Mouse (Mus musculus): ENCODE measurements around the gene Trak1.

Trak1 gene

DNA sequence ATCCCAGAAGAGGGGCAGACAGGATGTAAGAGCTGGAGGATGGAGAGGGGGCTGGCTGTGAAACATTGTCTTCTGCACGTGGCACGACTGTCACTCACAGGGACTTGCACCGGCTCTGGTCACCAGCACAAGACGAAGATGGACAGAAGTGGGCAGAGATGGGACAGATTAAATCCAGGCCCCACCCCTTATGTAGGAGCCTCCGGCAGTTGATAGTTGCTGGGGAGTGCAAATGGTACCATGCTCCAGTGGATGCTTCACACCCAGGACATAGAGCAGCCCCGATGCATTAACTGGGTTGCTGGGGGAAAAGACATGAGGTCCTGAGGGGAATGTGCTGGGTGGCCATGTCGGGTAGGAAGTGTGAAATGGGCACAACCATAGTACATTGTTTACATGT is 2.1 kb upstream of the Trak1 start:
- no peak for DNase-seq

DNA sequence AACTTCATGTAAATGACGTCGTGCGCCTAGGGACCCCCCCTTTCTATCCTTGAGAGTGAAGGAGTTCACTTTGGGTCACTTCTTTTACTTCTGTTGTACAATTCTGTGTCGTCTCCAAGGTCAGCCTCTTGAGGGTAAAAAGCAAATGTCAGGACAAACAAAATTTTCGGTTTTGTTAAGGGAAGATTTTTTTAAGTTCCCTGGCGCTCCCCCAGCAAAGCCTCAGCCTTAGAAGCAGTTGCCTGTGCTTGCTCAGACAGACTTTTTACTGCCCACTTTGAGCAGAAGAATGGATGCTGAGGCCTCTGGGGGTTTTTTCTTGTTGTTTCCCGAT is 730 bp downstream of the Trak1 start:
- no peak for DNase-seq

DNA sequence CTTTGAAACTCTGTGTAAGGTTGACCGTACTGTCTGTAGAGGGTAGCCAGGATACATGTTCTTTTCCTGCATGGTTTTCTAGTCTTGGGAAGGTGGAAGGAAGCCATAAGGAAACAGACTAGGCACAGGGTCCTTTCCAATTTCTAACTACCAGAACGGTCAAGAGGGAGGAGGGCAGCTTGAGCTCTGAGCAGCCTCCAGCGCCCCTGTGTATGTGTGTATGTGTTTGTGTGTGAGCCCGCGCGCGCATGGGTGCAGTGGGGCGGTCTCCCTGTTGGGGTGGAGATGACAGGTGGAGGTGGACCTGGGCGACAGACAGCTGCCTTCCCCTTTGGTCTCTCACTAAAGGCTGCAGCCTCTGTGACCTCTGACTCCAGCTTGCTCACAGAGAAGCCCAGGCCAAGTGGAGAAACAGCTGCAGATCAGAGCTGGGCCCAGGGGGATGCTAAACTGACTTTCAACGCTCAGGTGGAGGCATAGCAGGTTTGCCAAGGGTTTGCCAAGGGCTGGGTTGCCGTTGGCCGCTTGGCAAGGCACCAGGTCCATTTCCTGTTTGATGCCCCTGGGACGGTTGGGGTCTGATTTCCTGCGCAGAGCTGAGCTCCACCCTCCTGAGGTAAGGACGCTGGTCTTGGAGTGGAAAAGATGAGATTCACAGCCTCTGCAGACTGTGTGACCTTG is 1.2 kb downstream of the Trak1 start:
- peak; percentile 71 to 78 for DNase-seq

DNA sequence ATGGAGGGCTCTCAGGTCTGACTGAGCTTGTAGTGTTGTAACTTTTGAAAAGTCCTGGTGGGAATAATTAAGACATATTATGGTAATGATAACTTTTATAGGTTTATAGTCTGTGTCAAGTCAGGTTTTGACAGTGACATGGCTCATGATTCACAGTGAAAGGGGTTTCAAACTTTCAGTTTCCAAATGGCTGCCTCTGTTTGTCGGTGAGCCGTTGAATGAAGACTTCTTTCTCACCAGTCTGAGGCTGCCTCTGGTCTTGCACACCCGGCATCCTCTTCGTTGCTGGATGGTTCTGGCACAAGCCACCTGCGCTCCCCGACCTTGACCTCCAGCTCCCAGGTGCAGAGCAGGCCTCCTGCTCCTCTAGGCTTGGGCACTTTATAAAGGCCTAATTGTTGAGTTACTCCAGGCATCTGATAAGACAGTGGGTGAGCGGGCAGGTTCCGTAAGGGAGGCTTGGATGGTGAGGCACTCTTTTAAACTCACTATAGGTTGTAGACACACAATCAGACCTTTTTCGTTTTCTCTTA is 2.0 kb downstream of the Trak1 start:
- no peak for DNase-seq

DNA sequence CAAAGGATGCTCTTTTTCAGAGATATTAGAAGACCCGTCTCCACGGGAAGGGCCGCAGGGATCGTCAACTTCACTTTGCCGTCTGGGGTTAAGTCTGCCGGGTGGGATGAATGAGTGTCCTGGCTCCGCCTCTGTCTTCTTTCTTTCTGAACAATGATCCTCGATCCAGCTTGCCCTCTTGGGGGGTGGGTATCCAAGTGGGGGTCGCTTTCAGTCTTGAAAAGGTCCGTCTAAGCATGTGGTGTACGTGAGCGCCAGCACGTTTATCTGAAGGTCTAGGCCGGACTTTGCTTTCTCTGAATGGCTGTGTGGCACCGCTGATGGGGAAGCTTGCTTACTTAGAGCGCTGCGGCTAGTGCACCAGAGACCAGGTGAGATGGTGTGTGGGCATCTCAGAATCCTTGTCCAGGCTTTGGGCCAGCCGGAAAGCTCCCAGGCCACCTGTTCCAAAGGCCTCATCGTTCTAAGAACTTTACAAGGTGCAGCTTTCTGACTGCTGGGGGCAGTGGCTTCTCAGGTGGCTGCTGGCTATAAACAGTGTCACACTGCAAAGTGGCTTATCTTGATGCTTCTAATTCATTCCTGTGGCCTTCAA is 2.8 kb downstream of the Trak1 start:
- DNase-seq: no peak

DNA sequence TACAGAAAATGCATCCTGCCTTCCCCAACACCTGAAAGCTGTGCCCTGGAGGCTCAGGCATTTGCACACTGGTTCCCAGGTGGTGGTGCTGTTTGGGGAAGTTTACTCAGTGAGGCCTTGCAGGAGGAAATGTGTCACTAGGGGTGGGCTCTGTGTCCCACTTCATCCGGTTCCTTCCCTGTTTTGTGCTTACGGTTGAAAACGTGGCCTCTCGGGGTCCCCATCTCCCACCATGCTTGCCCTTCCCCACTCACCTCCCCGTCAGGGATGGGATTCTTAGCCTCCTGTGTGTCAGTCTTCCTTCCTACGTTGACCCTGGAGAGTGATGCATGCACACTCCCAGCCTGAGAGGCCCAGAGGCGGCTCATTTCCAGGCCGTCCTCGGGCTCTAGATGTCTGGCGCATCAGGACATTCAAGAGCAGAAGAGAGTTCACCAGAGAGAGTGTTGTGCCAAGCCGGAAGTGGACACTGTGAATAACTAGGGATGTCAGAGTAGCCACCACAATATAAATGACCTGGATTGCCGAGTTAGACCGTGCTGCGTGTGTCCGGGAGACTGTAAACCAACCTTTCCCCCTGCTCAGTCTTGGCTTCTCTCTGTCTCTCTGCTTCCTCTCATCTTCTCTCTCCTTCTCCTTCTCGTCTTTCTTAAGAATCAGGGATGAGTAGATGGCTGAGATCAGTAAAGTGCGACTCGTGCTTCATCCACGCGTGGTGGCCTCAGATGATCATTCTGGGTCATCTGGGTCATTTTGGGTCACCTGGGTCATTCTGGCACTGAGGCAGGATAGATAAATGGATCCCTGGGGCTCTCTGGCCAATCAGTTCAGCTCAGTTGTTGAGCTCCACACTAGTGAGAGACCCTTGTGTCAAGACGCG is 4.0 kb downstream of the Trak1 start:
- peak in 1 of 2 experiments; percentile 35 for DNase-seq

DNA sequence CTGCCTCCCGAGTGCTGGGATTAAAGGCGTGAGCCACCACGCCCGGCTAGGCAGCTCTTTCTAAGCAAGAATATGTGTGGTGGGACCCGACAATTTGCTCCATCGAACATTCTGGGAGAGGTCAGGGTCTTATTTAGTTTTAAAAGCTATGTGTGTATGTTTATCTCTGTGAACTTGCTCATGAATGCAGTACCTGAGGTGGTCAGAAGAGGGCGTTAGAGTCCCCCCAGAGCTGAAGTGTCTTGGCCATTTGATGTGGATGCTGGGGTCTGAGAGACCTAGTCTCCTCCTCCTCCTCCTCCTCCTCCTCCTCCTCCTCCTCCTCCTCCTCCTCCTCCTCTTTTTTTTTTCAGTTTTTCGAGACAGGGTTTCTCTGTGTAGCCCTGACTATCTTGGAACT is 5.2 kb downstream of the Trak1 start:
- DNase-seq: peak in 1 of 2 experiments; percentile 41

DNA sequence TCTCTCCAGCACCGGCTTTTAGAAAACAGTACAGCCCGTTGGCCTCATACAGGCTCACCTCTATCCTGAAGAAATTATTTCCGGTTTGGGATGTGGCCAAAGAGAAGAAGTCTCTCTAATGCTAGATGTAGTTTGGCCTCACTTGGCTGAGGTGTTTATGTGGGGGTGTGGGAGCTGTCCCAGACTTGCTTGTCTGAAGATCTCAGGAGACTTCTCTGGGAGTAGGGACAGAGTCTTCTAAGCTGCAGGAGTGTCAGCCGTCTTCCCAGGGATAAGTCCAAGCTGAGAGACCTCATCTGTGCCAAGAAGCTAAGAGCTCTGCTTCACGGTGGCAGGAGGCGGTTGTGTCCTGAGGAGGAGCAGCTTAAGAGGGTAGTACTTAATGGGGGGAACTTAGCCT is 5.8 kb downstream of the Trak1 start:
- no peak for DNase-seq

DNA sequence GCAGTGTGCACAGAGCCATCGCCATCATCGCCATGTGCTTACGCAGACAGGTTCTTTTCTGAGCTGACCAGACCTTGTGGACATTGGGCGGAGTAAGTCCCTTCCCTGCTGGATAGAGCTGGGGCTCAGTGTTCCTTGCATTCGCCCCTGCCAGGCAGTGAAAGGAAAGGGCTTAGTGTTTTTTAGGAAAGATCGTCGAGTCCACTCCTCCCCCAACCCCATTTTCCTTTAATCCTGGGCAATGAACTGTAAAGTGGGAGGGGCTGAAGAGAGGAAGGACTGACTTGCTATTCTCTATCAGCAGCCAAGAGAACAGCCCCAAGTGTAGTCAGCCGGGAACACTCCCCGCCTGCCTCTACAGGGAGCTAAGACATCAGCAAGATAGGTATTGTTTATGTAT is 6.4 kb downstream of the Trak1 start:
- no peak for DNase-seq

DNA sequence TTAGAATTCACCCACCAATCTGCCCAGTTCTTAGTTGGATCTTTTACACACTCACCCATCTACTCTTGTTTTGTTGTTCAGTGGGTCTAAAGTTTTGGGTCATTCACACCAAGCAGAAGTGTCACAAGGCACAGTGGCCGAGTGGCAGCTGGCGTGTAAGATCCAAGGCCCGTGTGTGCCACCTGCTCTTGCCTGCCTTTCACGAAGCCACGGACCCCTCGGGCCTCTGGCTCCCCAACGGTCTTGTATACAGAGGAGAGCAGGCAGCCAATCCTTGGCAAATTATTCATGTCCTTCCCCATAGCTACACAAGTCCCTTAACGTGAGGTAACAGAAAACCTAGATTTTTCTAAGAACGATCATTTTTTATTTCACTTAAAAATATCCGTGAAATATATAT is 7.2 kb downstream of the Trak1 start:
- no peak for DNase-seq

DNA sequence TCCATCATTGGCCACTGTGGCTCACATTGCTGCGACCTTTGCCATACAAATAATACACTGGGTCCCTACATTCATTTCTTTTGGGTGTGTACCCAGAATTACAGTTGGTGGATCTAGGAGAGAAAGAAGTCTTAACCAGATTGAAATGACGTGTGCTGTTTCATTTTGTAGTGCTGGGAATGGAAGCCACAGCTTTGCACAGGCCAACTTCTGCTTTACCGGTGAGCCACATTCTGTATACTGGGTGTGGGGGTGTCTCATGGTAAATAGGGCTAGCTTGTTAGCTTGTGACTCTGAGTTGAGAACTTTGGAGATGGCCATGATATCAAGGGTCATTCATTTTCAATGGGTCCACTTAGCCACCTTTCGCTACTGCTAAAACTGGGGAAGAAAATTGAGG is 8.2 kb downstream of the Trak1 start:
- no peak for DNase-seq

DNA sequence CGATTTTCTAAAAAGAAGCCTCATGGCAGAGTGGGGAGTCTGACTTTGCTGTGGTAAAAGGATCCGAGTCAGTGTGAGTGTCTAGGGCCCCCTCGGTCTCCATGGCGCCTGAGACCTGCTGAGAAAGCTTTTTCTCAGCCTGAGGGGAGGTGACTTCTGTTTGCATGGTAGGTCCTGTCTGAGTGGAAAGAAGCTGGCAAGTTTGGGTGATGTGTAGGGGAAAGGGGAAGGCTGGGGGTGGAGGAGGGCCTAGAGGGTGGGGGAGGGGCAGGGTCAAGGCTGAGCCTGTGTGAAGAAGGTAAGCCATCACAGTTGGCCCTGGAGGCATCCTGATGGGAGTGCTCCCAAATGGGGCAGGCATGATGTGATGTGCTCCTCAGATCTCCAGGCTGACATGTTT is 12.0 kb downstream of the Trak1 start:
- no peak for DNase-seq

DNA sequence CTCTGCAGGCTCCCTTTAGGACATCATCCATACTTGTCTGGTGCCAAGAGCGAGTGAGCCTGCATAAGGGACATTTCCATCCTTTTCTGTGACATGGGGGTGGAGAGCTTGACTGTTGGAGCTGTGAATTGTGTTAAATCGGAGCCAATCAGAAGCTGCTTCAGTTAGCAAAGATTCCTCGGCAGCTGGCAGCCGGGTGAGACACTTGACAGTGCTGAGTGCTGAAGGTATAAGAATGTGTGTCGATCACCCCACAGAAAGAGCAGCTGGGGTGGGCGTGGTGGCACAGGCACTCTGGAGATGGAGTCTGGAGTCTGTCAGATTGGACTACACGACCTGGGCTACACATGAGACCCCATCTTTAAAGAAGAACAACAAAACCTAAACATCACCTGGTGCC is 13.2 kb downstream of the Trak1 start:
- DNase-seq: no peak

DNA sequence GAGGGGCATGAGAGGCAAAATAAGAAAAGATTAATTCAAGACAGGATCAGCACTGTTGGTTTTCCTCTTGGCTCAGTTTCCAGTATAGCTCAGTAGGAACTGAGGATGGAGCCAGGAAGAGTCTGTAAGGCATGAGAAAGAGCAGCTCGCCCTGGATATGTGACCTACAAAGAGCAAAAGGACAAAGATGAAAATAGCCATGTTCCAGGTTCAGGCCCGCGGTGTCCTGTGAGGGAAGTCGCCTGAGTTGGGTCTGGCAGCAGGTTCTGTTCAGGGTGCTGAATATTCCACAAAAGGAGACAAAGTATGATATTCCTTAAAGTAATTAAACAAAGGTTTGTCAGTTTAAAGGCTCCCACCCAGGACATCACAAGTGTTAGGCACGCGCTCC is 14.5 kb downstream of the Trak1 start:
- DNase-seq: no peak

DNA sequence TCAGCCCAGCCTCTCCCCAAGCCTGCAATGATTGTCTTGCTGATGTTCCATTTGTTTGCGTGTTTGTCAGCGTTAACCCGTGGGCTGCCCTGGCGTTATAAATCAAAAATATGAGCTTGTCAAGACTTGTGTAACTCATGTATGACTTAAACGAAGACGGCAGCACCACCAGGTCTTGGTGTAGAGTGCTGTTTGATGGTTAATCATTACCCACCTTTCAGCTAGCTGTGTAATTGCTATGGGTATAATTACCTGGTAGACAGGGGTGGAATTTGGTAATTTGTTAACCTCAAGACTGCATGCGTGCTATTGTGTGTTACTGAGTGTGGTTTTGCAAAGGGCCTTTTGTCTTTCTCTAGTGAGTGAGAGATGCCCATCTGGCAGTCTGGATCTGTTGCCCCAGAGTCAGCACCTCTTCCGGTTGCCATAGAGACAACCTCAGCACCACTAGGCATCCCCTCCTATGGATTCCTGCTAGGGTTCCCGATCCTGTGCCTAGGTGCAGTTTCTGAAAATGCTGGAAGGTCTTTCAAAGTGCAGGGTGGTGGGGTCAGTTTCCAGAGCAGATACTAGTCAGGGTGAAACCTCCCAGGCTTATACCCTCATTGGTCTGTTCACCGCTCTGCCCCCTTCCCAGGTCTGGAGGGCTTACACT is 15.1 kb downstream of the Trak1 start:
- DNase-seq: no peak

DNA sequence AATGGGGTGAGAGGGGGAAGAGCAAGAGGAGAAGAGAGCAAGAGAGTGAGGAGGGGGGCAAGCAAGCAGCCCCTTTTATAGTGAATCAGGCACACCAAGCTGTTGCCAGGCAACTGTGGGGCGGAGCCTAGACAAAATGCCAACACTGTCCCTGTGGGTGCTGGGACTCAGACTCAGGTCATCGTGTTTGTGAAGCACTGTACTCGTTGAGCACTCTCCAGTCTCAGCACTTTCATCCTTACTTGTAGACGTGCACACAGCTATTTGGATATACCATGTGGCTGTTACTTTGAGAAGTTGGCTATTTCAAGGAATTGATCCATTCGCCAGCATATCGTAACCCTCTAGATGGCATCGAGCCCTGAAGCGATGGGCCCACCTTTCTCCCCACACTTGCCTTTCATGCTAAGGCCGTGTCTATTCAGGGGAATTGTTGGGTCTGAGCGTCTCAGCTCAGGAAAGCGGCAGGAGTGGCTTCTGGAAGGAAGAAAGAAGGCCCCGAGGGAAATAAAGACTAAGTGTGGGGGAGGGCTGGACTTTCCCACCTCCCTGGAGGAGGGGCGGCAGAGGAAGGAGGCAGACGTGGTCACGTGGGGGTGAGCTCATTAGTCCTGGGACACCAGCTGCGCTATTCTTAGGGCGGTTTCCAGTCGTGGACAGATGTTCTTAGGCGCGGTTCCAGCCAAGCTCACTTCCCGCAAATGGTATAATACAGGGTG is 16.5 kb downstream of the Trak1 start:
- peak; percentile 89 to 92 for DNase-seq

DNA sequence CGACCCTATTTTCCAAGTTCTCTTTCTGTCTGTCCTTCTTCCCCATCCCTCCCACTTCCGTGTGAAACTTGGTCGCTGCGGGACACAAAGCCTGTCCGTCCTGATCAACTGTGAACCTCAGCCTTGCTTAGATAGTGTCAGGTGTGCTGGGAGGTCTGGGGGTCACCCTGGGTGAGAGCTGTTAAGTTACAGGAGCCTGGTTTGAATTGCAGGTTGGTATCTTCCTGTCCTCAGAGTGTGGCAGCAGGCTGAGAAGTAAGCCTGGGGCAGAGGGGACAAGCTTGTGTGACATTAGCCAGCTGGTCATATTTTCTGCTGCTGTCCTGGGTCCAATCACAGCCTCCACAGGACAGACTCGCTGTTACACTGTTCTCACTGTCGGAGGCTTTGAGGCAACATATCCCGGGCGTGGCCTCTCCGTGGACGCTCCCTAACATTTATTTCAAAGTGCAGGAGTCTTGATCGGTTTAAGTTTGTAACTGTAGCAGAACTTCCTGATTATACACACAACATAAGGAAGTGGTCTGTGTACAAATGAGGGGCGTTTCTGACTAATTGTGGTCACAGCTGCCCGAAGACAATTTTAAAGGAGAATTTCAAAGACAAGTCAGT is 17.3 kb downstream of the Trak1 start:
- DNase-seq: peak; percentile 78 to 87

DNA sequence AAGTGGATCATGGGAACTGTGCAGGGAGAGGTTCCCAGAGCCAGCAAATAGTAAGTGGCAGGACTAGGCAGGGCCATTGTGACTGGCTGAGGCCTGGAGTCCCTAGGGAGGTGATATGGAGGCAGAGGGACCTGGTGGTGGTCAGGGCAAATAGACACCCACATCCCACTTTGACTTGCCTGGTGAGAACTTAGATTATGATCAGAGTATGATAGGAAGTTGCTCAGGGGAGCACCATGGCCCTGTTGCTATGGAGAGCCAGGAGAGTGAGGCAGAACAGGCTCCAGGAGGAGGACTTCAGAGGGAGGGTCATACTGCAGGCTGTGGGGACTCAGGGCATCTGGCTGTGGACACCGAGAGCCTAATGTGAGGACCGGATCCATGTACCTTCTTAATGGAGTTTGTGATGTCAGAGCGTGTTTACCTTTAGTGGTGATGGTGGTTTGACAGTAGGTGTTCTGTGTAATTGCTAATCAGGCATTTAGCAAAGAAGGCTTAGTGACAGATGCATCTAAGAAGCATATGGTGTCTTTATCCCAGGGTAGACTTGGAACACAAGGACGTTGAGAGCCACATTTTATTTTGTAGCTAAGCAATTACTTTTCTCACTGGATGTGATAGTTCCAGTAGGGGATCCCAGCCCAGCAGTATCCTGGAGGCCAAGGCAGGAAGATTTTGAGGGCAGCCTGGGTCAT is 18.7 kb downstream of the Trak1 start:
- no peak for DNase-seq

DNA sequence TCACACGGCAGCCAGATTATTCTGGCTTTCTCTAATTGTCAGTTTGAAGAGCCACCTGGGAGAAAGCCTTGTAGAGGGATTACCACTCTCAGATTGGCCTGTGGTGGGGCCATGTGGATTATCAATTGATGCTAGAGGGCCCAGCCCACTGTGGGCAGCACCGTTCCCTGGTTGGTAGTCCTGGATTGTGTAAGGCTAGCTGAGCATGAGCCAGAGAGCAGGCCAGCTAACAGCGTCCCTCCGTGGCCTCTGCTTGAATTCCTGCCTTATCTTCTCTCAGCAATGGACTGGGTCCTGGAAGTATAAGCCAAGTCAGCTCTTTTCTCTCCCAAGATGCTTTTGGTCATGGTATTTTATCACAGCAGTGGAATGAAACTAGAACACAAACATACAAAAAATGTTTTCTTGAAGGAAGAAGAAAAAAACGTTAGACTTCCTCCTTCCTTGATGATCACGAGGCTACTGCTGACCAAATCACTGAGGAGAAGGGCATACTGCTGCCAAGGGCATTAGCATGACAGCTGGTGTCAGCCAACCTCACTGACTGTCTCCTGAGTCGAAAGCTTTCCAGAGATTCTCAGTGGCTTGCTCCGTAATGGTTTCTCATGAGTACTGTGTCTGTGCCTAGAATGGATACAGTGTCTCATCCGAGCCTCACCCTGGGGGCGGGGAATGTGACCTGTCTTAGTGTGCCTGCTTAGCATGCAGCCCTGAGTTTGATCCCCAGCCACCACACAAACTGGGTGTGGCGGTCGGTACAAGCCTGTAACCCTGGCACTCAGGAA is 19.5 kb downstream of the Trak1 start:
- DNase-seq: peak; percentile 55 to 73

DNA sequence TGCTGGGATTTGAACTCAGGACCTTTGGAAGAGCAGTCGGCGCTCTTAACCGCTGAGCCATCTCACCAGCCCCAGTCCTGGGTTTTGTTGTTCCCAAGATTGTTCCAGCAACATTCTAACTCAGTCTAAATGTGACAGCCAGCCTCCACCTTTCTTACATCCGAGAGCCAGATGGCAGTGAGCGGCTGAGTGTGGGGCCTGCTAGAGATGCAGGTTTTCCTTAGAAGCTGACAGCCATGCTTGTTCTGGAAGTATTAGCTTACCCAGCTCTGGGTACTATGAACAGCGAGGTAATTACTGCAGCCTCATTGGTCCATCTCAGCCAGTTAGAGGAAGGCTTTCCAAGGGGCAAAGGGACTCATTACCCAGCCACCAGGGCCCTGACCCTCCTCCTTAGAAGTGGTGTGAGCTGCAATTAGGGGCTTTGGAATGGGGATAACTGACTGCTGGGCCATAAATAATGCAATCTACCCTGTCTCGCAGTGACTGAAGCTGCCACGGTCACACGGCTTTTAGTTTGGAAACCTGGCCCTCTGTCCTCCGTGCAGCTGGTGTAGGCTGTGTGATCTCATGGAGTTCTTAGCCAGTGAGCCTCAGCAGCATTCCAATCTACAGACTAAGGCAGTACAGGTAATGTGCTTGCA is 22.1 kb downstream of the Trak1 start:
- no peak for DNase-seq
